Mouse (Mus musculus) neural tube, embryonic 15.5 days (tissue): Measurements from ENCODE around the gene N4bp2l2. TPM values are rescaled to one million over a fixed set of nuclear protein-coding genes. Genes with fewer than 3 reads are reported as not detected.

Experiments
- ATAC-seq: fragments of 200-750 bp; cut with Nextera tagmentation; 2 replicates; pipeline ENCODE4 v1.8.0; 2017; ENCODE audit warnings: mild to moderate bottlenecking, moderate TSS enrichment, moderate library complexity; ENCODE audit not compliant: low FRiP score
- H3K27ac ChIP-seq: fragments of 300-500 bp; sonication (generic); replicated peaks from 2 replicates; pipeline ENCODE4 v1.5.1; 2015; ENCODE audit warnings: mild to moderate bottlenecking, inconsistent platforms
- H3K27me3 ChIP-seq: fragments of 300-500 bp; sonication (generic); replicated peaks from 2 replicates; pipeline ENCODE4 v1.6.1; 2015; ENCODE audit warnings: inconsistent platforms
- H3K36me3 ChIP-seq: fragments of 300-500 bp; sonication (generic); 2 replicates; pipeline ENCODE4 v1.6.1; 2015; ENCODE audit warnings: inconsistent platforms
- H3K4me1 ChIP-seq: fragments of 300-500 bp; sonication (generic); 2 replicates; pipeline ENCODE4 v1.6.1; 2015; ENCODE audit warnings: inconsistent platforms
- H3K4me2 ChIP-seq: fragments of 300-500 bp; sonication (generic); 2 replicates; pipeline ENCODE4 v1.6.1; 2015; ENCODE audit warnings: inconsistent platforms, mild to moderate bottlenecking, moderate library complexity
- H3K4me3 ChIP-seq: fragments of 300-500 bp; sonication (generic); replicated peaks from 2 replicates; pipeline ENCODE4 v1.5.1; 2015; ENCODE audit warnings: mild to moderate bottlenecking, inconsistent platforms
- H3K9ac ChIP-seq: fragments of 300-500 bp; sonication (generic); replicated peaks from 2 replicates; pipeline ENCODE4 v1.6.1; 2015; ENCODE audit warnings: mild to moderate bottlenecking, inconsistent platforms
- H3K9me3 ChIP-seq: fragments of 300-500 bp; sonication (generic); replicated peaks from 2 replicates; pipeline ENCODE4 v1.6.1; 2016; ENCODE audit warnings: inconsistent platforms
- WGBS: fragments of 180-500 bp; shearing (Covaris S2); methylation state at CpG from one replicate; pipeline ENCODE4 v1.1.7; 2015; ENCODE audit warnings: mixed read lengths; 5-methylcytosine and 5-hydroxymethylcytosine counted together
- polyA plus RNA-seq: library from polyadenylated mRNA; unstranded; fragments of >200 nt; fragmentation: Nextera tagmentation; extraction: Ambion mirVana; gene quantifications from 2 replicates; pipeline ENCODE4 v1.2.1, GENCODE M21; 2015

The N4bp2l2 gene
- polyA plus RNA-seq, 1 experiment from 2014 or later = 30.7 TPM

- Histone ChIP-seq H3K27me3 (no peaks in the 10 kb centered on the region), H3K4me2 (no peak overlapping the region), H3K27ac (no peak overlapping the region), H3K9me3 (no peaks in the 10 kb centered on the region), H3K4me3 (no peak overlapping the region), H3K4me1 (no peaks in the 10 kb centered on the region), H3K36me3 (peaks cover 15% of the 10 kb centered on the region), H3K9ac (no peak overlapping the region)
- ATAC-seq = no peak
- 95% methylated on average over 3 of the region's 3 CpGs for WGBS
These were observed 24.5 kb downstream of the N4bp2l2 start for GRCm38 (mm10) chr5:150641440-150641839.

- no peak overlapping the region for H3K4me2 ChIP-seq
- H3K27ac ChIP-seq = no peak overlapping the region
- no peak for ATAC-seq
- H3K27me3 ChIP-seq = no peaks in the 10 kb centered on the region
- 89% methylated on average over 2 of the region's 2 CpGs for WGBS
- no peaks in the 10 kb centered on the region for H3K9me3 ChIP-seq
- no peaks in the 10 kb centered on the region for H3K4me1 ChIP-seq
- H3K36me3 ChIP-seq = peaks cover under 1% of the 10 kb centered on the region; the same call in 1 of the 2 replicates
- H3K4me3 ChIP-seq = no peak overlapping the region
- no peak overlapping the region for H3K9ac ChIP-seq
These were observed 36.3 kb downstream of the N4bp2l2 start for GRCm38 (mm10) chr5:150629692-150630091.

GRCm38 (mm10) chr5:150629272-150629671, 36.7 kb downstream of the N4bp2l2 start:
- no peak for ATAC-seq
- no peaks in the 10 kb centered on the region for H3K9me3 ChIP-seq
- H3K36me3 ChIP-seq = peaks cover 5% of the 10 kb centered on the region; the same call in 1 of the 2 replicates
- H3K4me3 ChIP-seq = no peak overlapping the region
- H3K9ac ChIP-seq = no peak overlapping the region
- H3K27ac ChIP-seq = no peak overlapping the region
- no peaks in the 10 kb centered on the region for H3K27me3 ChIP-seq
- 92% methylated on average over 1 of the region's 1 CpGs for WGBS
- H3K4me2 ChIP-seq = no peak overlapping the region
- H3K4me1 ChIP-seq = no peaks in the 10 kb centered on the region

GRCm38 (mm10) chr5:150625528-150625927, 40.5 kb downstream of the N4bp2l2 start:
- Histone ChIP-seq H3K9me3 (no peaks in the 10 kb centered on the region), H3K9ac (no peak overlapping the region), H3K4me1 (no peaks in the 10 kb centered on the region), H3K27me3 (no peaks in the 10 kb centered on the region), H3K4me2 (no peak overlapping the region), H3K27ac (no peak overlapping the region), H3K36me3 (peaks cover 7% of the 10 kb centered on the region; the same call in 1 of the 2 replicates), H3K4me3 (no peak overlapping the region)
- no peak for ATAC-seq
- WGBS = 93% methylated on average over 7 of the region's 7 CpGs

GRCm38 (mm10) chr5:150622792-150623191, 43.2 kb downstream of the N4bp2l2 start:
- no peak overlapping the region for H3K9ac ChIP-seq
- H3K27me3 ChIP-seq = no peaks in the 10 kb centered on the region
- no peak overlapping the region for H3K4me2 ChIP-seq
- no peaks in the 10 kb centered on the region for H3K4me1 ChIP-seq
- no peak for ATAC-seq
- 50% methylated on average over 1 of the region's 1 CpGs for WGBS
- no peak overlapping the region for H3K27ac ChIP-seq
- no peaks in the 10 kb centered on the region for H3K9me3 ChIP-seq
- no peak overlapping the region for H3K4me3 ChIP-seq
- H3K36me3 ChIP-seq = peaks cover 7% of the 10 kb centered on the region; the same call in 1 of the 2 replicates

GRCm38 (mm10) chr5:150621592-150621991, 44.4 kb downstream of the N4bp2l2 start:
- no peaks in the 10 kb centered on the region for H3K9me3 ChIP-seq
- H3K36me3 ChIP-seq = peaks cover 7% of the 10 kb centered on the region; the same call in 1 of the 2 replicates
- no peak overlapping the region for H3K4me2 ChIP-seq
- no peak overlapping the region for H3K27ac ChIP-seq
- 95% methylated on average over 3 of the region's 3 CpGs for WGBS
- no peaks in the 10 kb centered on the region for H3K27me3 ChIP-seq
- H3K4me3 ChIP-seq = no peak overlapping the region
- no peak for ATAC-seq
- no peak overlapping the region for H3K9ac ChIP-seq
- H3K4me1 ChIP-seq = no peaks in the 10 kb centered on the region

GRCm38 (mm10) chr5:150620588-150621135, 45.3 kb downstream of the N4bp2l2 start:
- H3K27ac ChIP-seq = no peak overlapping the region
- ATAC-seq = no peak
- peaks cover 7% of the 10 kb centered on the region; the same call in 1 of the 2 replicates for H3K36me3 ChIP-seq
- 91% methylated on average over 7 of the region's 7 CpGs for WGBS
- no peak overlapping the region for H3K9ac ChIP-seq
- no peaks in the 10 kb centered on the region for H3K4me1 ChIP-seq
- no peak overlapping the region for H3K4me3 ChIP-seq
- H3K9me3 ChIP-seq = no peaks in the 10 kb centered on the region
- H3K4me2 ChIP-seq = no peak overlapping the region
- no peaks in the 10 kb centered on the region for H3K27me3 ChIP-seq

GRCm38 (mm10) chr5:150618599-150619355, 47.2 kb downstream of the N4bp2l2 start:
- no peak overlapping the region for H3K4me3 ChIP-seq
- no peak for ATAC-seq
- H3K36me3 ChIP-seq = no peaks in the 10 kb centered on the region
- no peaks in the 10 kb centered on the region for H3K4me1 ChIP-seq
- WGBS = 90% methylated on average over 10 of the region's 10 CpGs
- no peak overlapping the region for H3K27ac ChIP-seq
- no peak overlapping the region for H3K4me2 ChIP-seq
- no peaks in the 10 kb centered on the region for H3K9me3 ChIP-seq
- H3K27me3 ChIP-seq = no peaks in the 10 kb centered on the region
- no peak overlapping the region for H3K9ac ChIP-seq

GRCm38 (mm10) chr5:150616731-150617130, 49.3 kb downstream of the N4bp2l2 start:
- Histone ChIP-seq H3K36me3 (no peaks in the 10 kb centered on the region), H3K27ac (no peak overlapping the region), H3K4me1 (no peaks in the 10 kb centered on the region), H3K27me3 (no peaks in the 10 kb centered on the region), H3K4me2 (no peak overlapping the region), H3K9ac (no peak overlapping the region), H3K4me3 (no peak overlapping the region), H3K9me3 (no peaks in the 10 kb centered on the region)
- WGBS = 76% methylated on average over 3 of the region's 3 CpGs
- no peak for ATAC-seq

GRCm38 (mm10) chr5:150616216-150616615, 49.8 kb downstream of the N4bp2l2 start:
- no peaks in the 10 kb centered on the region for H3K9me3 ChIP-seq
- no peaks in the 10 kb centered on the region for H3K36me3 ChIP-seq
- ATAC-seq = no peak
- 95% methylated on average over 2 of the region's 2 CpGs for WGBS
- H3K9ac ChIP-seq = no peak overlapping the region
- H3K4me3 ChIP-seq = no peak overlapping the region
- H3K27ac ChIP-seq = no peak overlapping the region
- H3K27me3 ChIP-seq = no peaks in the 10 kb centered on the region
- no peak overlapping the region for H3K4me2 ChIP-seq
- H3K4me1 ChIP-seq = no peaks in the 10 kb centered on the region

- no peak overlapping the region for H3K4me3 ChIP-seq
- ATAC-seq = no peak
- 95% methylated on average over 2 of the region's 2 CpGs for WGBS
- H3K4me2 ChIP-seq = no peak overlapping the region
- H3K9ac ChIP-seq = no peak overlapping the region
- no peak overlapping the region for H3K27ac ChIP-seq
- H3K36me3 ChIP-seq = peaks cover 3% of the 10 kb centered on the region; the same call in 1 of the 2 replicates
- H3K27me3 ChIP-seq = no peaks in the 10 kb centered on the region
- no peaks in the 10 kb centered on the region for H3K9me3 ChIP-seq
- no peaks in the 10 kb centered on the region for H3K4me1 ChIP-seq
These were observed 51.9 kb downstream of the N4bp2l2 start for GRCm38 (mm10) chr5:150614054-150614453.

GRCm38 (mm10) chr5:150611697-150612096, 54.3 kb downstream of the N4bp2l2 start:
- Histone ChIP-seq H3K4me3 (no peak overlapping the region), H3K9ac (no peak overlapping the region), H3K36me3 (peaks cover 16% of the 10 kb centered on the region), H3K27ac (no peak overlapping the region), H3K27me3 (no peaks in the 10 kb centered on the region), H3K4me1 (no peaks in the 10 kb centered on the region), H3K9me3 (no peaks in the 10 kb centered on the region), H3K4me2 (no peak overlapping the region)
- ATAC-seq = no peak
- 79% methylated on average over 12 of the region's 12 CpGs for WGBS
